Mouse (Mus musculus): Measurements from ENCODE around the gene Ptpre. TPM values are rescaled to one million over a fixed set of nuclear protein-coding genes. Genes with fewer than 3 reads are reported as not detected.
"Not testable (repeated sequence)": the region's sequence is repeated elsewhere in the genome, so short reads cannot be mapped to it uniquely, and the experiment has no call there.

Ptpre gene
- 10.8 and 13.0 TPM in 2 replicates for total RNA-seq (2015; ENCODE audit: low replicate concordance)
- 6.1 and 6.3 TPM in 2 replicates for total RNA-seq (2017; ENCODE audit: low replicate concordance)

GRCm38 (mm10) chr7:135537341-135537901, at the start of gene Ptpre:
Gene Ptpre, plus strand, starts transcription at chr7:135537481.
- peak; percentile 82 for ATAC-seq (replicated peaks; ENCODE audit: low FRiP score, poor library complexity, severe bottlenecking)

- ATAC-seq (replicated peaks; ENCODE audit: low FRiP score, poor library complexity, severe bottlenecking), result 0 out of 2 replicates have a peak, but pooled peaks have one; percentile 33
Observed at GRCm38 (mm10) chr7:135488214-135488810, 49.0 kb upstream of the Ptpre start.

- ATAC-seq (replicated peaks; ENCODE audit: low FRiP score, poor library complexity, severe bottlenecking), result no peak
Observed at GRCm38 (mm10) chr7:135489724-135490499, 47.4 kb upstream of the Ptpre start.

GRCm38 (mm10) chr7:135490500-135490886, 46.8 kb upstream of the Ptpre start:
- ATAC-seq (replicated peaks; ENCODE audit: low FRiP score, poor library complexity, severe bottlenecking), result no peak

- ATAC-seq (replicated peaks; ENCODE audit: low FRiP score, poor library complexity, severe bottlenecking), result no peak
Observed at GRCm38 (mm10) chr7:135495303-135495702, 42.0 kb upstream of the Ptpre start.

GRCm38 (mm10) chr7:135498565-135499186, 38.6 kb upstream of the Ptpre start:
- ATAC-seq (replicated peaks; ENCODE audit: low FRiP score, poor library complexity, severe bottlenecking), result no peak

GRCm38 (mm10) chr7:135499403-135499802, 37.9 kb upstream of the Ptpre start:
- ATAC-seq (replicated peaks; ENCODE audit: low FRiP score, poor library complexity, severe bottlenecking), result no peak

GRCm38 (mm10) chr7:135506506-135506905, 30.8 kb upstream of the Ptpre start:
- not testable (repeated sequence) for ATAC-seq (replicated peaks; ENCODE audit: low FRiP score, poor library complexity, severe bottlenecking)

GRCm38 (mm10) chr7:135508602-135509001, 28.7 kb upstream of the Ptpre start:
- ATAC-seq (replicated peaks; ENCODE audit: low FRiP score, poor library complexity, severe bottlenecking), result no peak

- ATAC-seq (replicated peaks; ENCODE audit: low FRiP score, poor library complexity, severe bottlenecking), result no peak
Observed at GRCm38 (mm10) chr7:135509272-135509671, 28.0 kb upstream of the Ptpre start.

- ATAC-seq (replicated peaks; ENCODE audit: low FRiP score, poor library complexity, severe bottlenecking), result no peak
Observed at GRCm38 (mm10) chr7:135510431-135510830, 26.9 kb upstream of the Ptpre start.

- ATAC-seq (replicated peaks; ENCODE audit: low FRiP score, poor library complexity, severe bottlenecking), result no peak
Observed at GRCm38 (mm10) chr7:135511723-135512122, 25.6 kb upstream of the Ptpre start.

- ATAC-seq (replicated peaks; ENCODE audit: low FRiP score, poor library complexity, severe bottlenecking), result no peak
Observed at GRCm38 (mm10) chr7:135517191-135517590, 20.1 kb upstream of the Ptpre start.

GRCm38 (mm10) chr7:135520241-135520640, 17.0 kb upstream of the Ptpre start:
- ATAC-seq (replicated peaks; ENCODE audit: low FRiP score, poor library complexity, severe bottlenecking), result no peak

- no peak for ATAC-seq (replicated peaks; ENCODE audit: low FRiP score, poor library complexity, severe bottlenecking)
Observed at GRCm38 (mm10) chr7:135521755-135522512, 15.3 kb upstream of the Ptpre start.

- ATAC-seq (replicated peaks; ENCODE audit: low FRiP score, poor library complexity, severe bottlenecking), result no peak
Observed at GRCm38 (mm10) chr7:135523981-135524380, 13.3 kb upstream of the Ptpre start.

- no peak for ATAC-seq (replicated peaks; ENCODE audit: low FRiP score, poor library complexity, severe bottlenecking)
Observed at GRCm38 (mm10) chr7:135524424-135524967, 12.8 kb upstream of the Ptpre start.

- ATAC-seq (replicated peaks; ENCODE audit: low FRiP score, poor library complexity, severe bottlenecking), result no peak
Observed at GRCm38 (mm10) chr7:135526574-135527152, 10.6 kb upstream of the Ptpre start.

- ATAC-seq (replicated peaks; ENCODE audit: low FRiP score, poor library complexity, severe bottlenecking), result no peak
Observed at GRCm38 (mm10) chr7:135527169-135527568, 10.1 kb upstream of the Ptpre start.
